Mouse (Mus musculus): Measurements from ENCODE around the gene Dlgap1. TPM values are rescaled to one million over a fixed set of nuclear protein-coding genes. Genes with fewer than 3 reads are reported as not detected.
A peak's percentile ranks its signal among the peaks of the same experiment; 100 is the strongest.

Gene Dlgap1
- polyA plus RNA-seq, 1 experiment = 310 TPM

- no peak for TF ChIP-seq CTCF (IDR thresholded peaks at IDR 0.05; ENCODE audit: extremely low read depth, insufficient read depth, low read length)
- no peak for TF ChIP-seq POLR2A (IDR thresholded peaks at IDR 0.05; ENCODE audit: extremely low read depth, insufficient read depth, low read length)
- Histone ChIP-seq H3K4me1 (ENCODE audit: control insufficient read depth, insufficient read depth, low read length) (peaks cover 4% of the 10 kb centered on the region; the same call in 1 of the 2 replicates), H3K27ac (ENCODE audit: insufficient read depth, low read length) (peak overlapping the region; percentile 42; the same call in 1 of the 2 replicates), H3K4me3 (ENCODE audit: insufficient read depth, low read length) (no peak overlapping the region)
These were observed 721.3 kb downstream of the Dlgap1 start for GRCm38 (mm10) chr17:70690174-70690573.

- Histone ChIP-seq H3K4me3 (ENCODE audit: insufficient read depth, low read length) (no peak overlapping the region), H3K4me1 (ENCODE audit: control insufficient read depth, insufficient read depth, low read length) (peaks cover 4% of the 10 kb centered on the region; the same call in 1 of the 2 replicates), H3K27ac (ENCODE audit: insufficient read depth, low read length) (peak overlapping the region; percentile 42; the same call in 1 of the 2 replicates)
- TF ChIP-seq POLR2A (IDR thresholded peaks at IDR 0.05; ENCODE audit: extremely low read depth, insufficient read depth, low read length) (no peak), CTCF (IDR thresholded peaks at IDR 0.05; ENCODE audit: extremely low read depth, insufficient read depth, low read length) (no peak)
These were observed 721.7 kb downstream of the Dlgap1 start for GRCm38 (mm10) chr17:70690598-70690997.

- no peak overlapping the region for H3K4me3 ChIP-seq (ENCODE audit: insufficient read depth, low read length)
These were observed 738.3 kb downstream of the Dlgap1 start for GRCm38 (mm10) chr17:70706976-70707818.

GRCm38 (mm10) chr17:70707819-70708140, 738.9 kb downstream of the Dlgap1 start:
- Histone ChIP-seq H3K4me1 (ENCODE audit: control insufficient read depth, insufficient read depth, low read length) (no peaks in the 10 kb centered on the region), H3K27ac (ENCODE audit: insufficient read depth, low read length) (no peak overlapping the region), H3K4me3 (ENCODE audit: insufficient read depth, low read length) (no peak overlapping the region)
- TF ChIP-seq POLR2A (IDR thresholded peaks at IDR 0.05; ENCODE audit: extremely low read depth, insufficient read depth, low read length) (no peak), CTCF (IDR thresholded peaks at IDR 0.05; ENCODE audit: extremely low read depth, insufficient read depth, low read length) (no peak)

More at GRCm38 (mm10) chr17:70706976-70707818, 738.3 kb downstream of the Dlgap1 start:
- Histone ChIP-seq H3K27ac (ENCODE audit: insufficient read depth, low read length) (no peak overlapping the region), H3K4me1 (ENCODE audit: control insufficient read depth, insufficient read depth, low read length) (no peaks in the 10 kb centered on the region)
- no peak for TF ChIP-seq POLR2A (IDR thresholded peaks at IDR 0.05; ENCODE audit: extremely low read depth, insufficient read depth, low read length)
- TF ChIP-seq CTCF (IDR thresholded peaks at IDR 0.05; ENCODE audit: extremely low read depth, insufficient read depth, low read length) = peak; percentile 81

- TF ChIP-seq CTCF (IDR thresholded peaks at IDR 0.05; ENCODE audit: extremely low read depth, insufficient read depth, low read length) = no peak
- no peak for TF ChIP-seq POLR2A (IDR thresholded peaks at IDR 0.05; ENCODE audit: extremely low read depth, insufficient read depth, low read length)
These were observed 740.7 kb downstream of the Dlgap1 start for GRCm38 (mm10) chr17:70709545-70709944.

GRCm38 (mm10) chr17:70713470-70713869, 744.6 kb downstream of the Dlgap1 start:
- H3K27ac ChIP-seq (ENCODE audit: insufficient read depth, low read length) = no peak overlapping the region
- TF ChIP-seq CTCF (IDR thresholded peaks at IDR 0.05; ENCODE audit: extremely low read depth, insufficient read depth, low read length) = no peak
- TF ChIP-seq POLR2A (IDR thresholded peaks at IDR 0.05; ENCODE audit: extremely low read depth, insufficient read depth, low read length) = no peak
- no peaks in the 10 kb centered on the region for H3K4me1 ChIP-seq (ENCODE audit: control insufficient read depth, insufficient read depth, low read length)

More at GRCm38 (mm10) chr17:70709545-70709944, 740.7 kb downstream of the Dlgap1 start:
- H3K4me1 ChIP-seq (ENCODE audit: control insufficient read depth, insufficient read depth, low read length) = no peaks in the 10 kb centered on the region
- no peak overlapping the region for H3K4me3 ChIP-seq (ENCODE audit: insufficient read depth, low read length)
- no peak overlapping the region for H3K27ac ChIP-seq (ENCODE audit: insufficient read depth, low read length)

GRCm38 (mm10) chr17:70719684-70720324, 750.9 kb downstream of the Dlgap1 start:
- no peak overlapping the region for H3K27ac ChIP-seq (ENCODE audit: insufficient read depth, low read length)
- TF ChIP-seq POLR2A (IDR thresholded peaks at IDR 0.05; ENCODE audit: extremely low read depth, insufficient read depth, low read length) = no peak
- TF ChIP-seq CTCF (IDR thresholded peaks at IDR 0.05; ENCODE audit: extremely low read depth, insufficient read depth, low read length) = no peak
- no peaks in the 10 kb centered on the region for H3K4me1 ChIP-seq (ENCODE audit: control insufficient read depth, insufficient read depth, low read length)
- no peak overlapping the region for H3K4me3 ChIP-seq (ENCODE audit: insufficient read depth, low read length)

More at GRCm38 (mm10) chr17:70713470-70713869, 744.6 kb downstream of the Dlgap1 start:
- H3K4me3 ChIP-seq (ENCODE audit: insufficient read depth, low read length) = no peak overlapping the region

GRCm38 (mm10) chr17:70720766-70721165, 751.9 kb downstream of the Dlgap1 start:
- no peak overlapping the region for H3K4me3 ChIP-seq (ENCODE audit: insufficient read depth, low read length)
- TF ChIP-seq CTCF (IDR thresholded peaks at IDR 0.05; ENCODE audit: extremely low read depth, insufficient read depth, low read length) (no peak), POLR2A (IDR thresholded peaks at IDR 0.05; ENCODE audit: extremely low read depth, insufficient read depth, low read length) (no peak)
- H3K27ac ChIP-seq (ENCODE audit: insufficient read depth, low read length) = no peak overlapping the region
- no peaks in the 10 kb centered on the region for H3K4me1 ChIP-seq (ENCODE audit: control insufficient read depth, insufficient read depth, low read length)

GRCm38 (mm10) chr17:70722146-70722545, 753.3 kb downstream of the Dlgap1 start:
- no peak overlapping the region for H3K27ac ChIP-seq (ENCODE audit: insufficient read depth, low read length)
- TF ChIP-seq POLR2A (IDR thresholded peaks at IDR 0.05; ENCODE audit: extremely low read depth, insufficient read depth, low read length) (no peak), CTCF (IDR thresholded peaks at IDR 0.05; ENCODE audit: extremely low read depth, insufficient read depth, low read length) (no peak)
- no peaks in the 10 kb centered on the region for H3K4me1 ChIP-seq (ENCODE audit: control insufficient read depth, insufficient read depth, low read length)
- H3K4me3 ChIP-seq (ENCODE audit: insufficient read depth, low read length) = no peak overlapping the region
